Mouse (Mus musculus) heart, embryonic 11.5 days (tissue): Measurements from ENCODE around the gene Elp5. TPM values are rescaled to one million over a fixed set of nuclear protein-coding genes. Genes with fewer than 3 reads are reported as not detected.

Source experiments
- ATAC-seq: fragments of 200-750 bp; cut with Nextera tagmentation; replicated peaks from 2 replicates; pipeline ENCODE4 v1.8.0; 2017; ENCODE audit warnings: moderate library complexity; ENCODE audit not compliant: insufficient number of reproducible peaks, low FRiP score, low TSS enrichment
- H3K27ac ChIP-seq: fragments of 300-500 bp; sonication (generic); 2 replicates; pipeline ENCODE4 v1.5.1; 2014; ENCODE audit warnings: mild to moderate bottlenecking, low read depth, low read length
- H3K27me3 ChIP-seq: fragments of 300-500 bp; sonication (generic); 2 replicates; pipeline ENCODE4 v1.6.1; 2014; ENCODE audit warnings: mild to moderate bottlenecking, low read length, mixed read lengths; ENCODE audit not compliant: control insufficient read depth, insufficient read depth
- H3K36me3 ChIP-seq: fragments of 300-500 bp; sonication (generic); 2 replicates; pipeline ENCODE4 v1.6.1; 2014; ENCODE audit warnings: mild to moderate bottlenecking, low read length, moderate library complexity, mixed read lengths; ENCODE audit not compliant: control insufficient read depth, insufficient read depth
- H3K4me1 ChIP-seq: fragments of 300-500 bp; sonication (generic); 2 replicates; pipeline ENCODE4 v1.6.1; 2014; ENCODE audit warnings: low read length; ENCODE audit not compliant: control insufficient read depth, insufficient read depth
- H3K4me2 ChIP-seq: fragments of 300-500 bp; sonication (generic); 2 replicates; pipeline ENCODE4 v1.6.1; 2014; ENCODE audit warnings: mild to moderate bottlenecking, moderate library complexity
- H3K4me3 ChIP-seq: fragments of 300-500 bp; sonication (generic); 2 replicates; pipeline ENCODE4 v1.5.1; 2014; ENCODE audit warnings: low read depth, low read length
- H3K9ac ChIP-seq: fragments of 300-500 bp; sonication (generic); 2 replicates; pipeline ENCODE4 v1.6.1; 2014; ENCODE audit warnings: mild to moderate bottlenecking, low read depth, low read length, moderate library complexity
- H3K9me3 ChIP-seq: fragments of 300-500 bp; sonication (generic); replicated peaks from 2 replicates; pipeline ENCODE4 v1.6.1; 2016; ENCODE audit warnings: low read length; ENCODE audit not compliant: control insufficient read depth
- whole genome bisulfite sequencing: fragments of 180-500 bp; shearing (Covaris S2); extraction: QIAGEN DNeasy Blood & Tissue Kit; methylation state at CpG from one replicate; pipeline ENCODE4 v1.1.7; 2014; ENCODE audit not compliant: insufficient replicate concordance; 5-methylcytosine and 5-hydroxymethylcytosine counted together
- polyA plus RNA-seq: library from polyadenylated mRNA; unstranded; fragments of >200 nt; fragmentation: Nextera tagmentation; extraction: Ambion mirVana; gene quantifications from 2 replicates; pipeline ENCODE4 v1.2.1, GENCODE M21; 2014

Elp5 gene
- polyA plus RNA-seq, 1 experiment from 2014 or later, result 130 TPM

- no peak overlapping the region for H3K4me2 ChIP-seq
- no peaks in the 10 kb centered on the region for H3K9me3 ChIP-seq
- ATAC-seq, result no peak
- H3K4me3 ChIP-seq, result no peak overlapping the region
- 91% methylated on average over 27 of the region's 27 CpGs for WGBS
- no peak overlapping the region for H3K27ac ChIP-seq
- no peak overlapping the region for H3K9ac ChIP-seq
- peaks cover 26% of the 10 kb centered on the region for H3K4me1 ChIP-seq
- H3K27me3 ChIP-seq, result no peaks in the 10 kb centered on the region
- peaks cover 20% of the 10 kb centered on the region for H3K36me3 ChIP-seq
Measured at GRCm38 (mm10) chr11:69998567-69999491, 16.5 kb upstream of the Elp5 start.

- peak; percentile 74 for ATAC-seq
- H3K27me3 ChIP-seq, result no peaks in the 10 kb centered on the region
- H3K27ac ChIP-seq, result peak overlapping the region; percentile 99
- peak overlapping the region; percentile 59 for H3K4me2 ChIP-seq
- H3K4me3 ChIP-seq, result peak overlapping the region; percentile 88
- peaks cover 23% of the 10 kb centered on the region for H3K4me1 ChIP-seq
- no peaks in the 10 kb centered on the region for H3K9me3 ChIP-seq
- peaks cover 24% of the 10 kb centered on the region for H3K36me3 ChIP-seq
- under 1% methylated on average over 36 of the region's 44 CpGs for WGBS
- peak overlapping the region; percentile 97 for H3K9ac ChIP-seq
Measured at GRCm38 (mm10) chr11:69997070-69997509, 14.8 kb upstream of the Elp5 start.

GRCm38 (mm10) chr11:69996161-69997061 lies 14.1 kb upstream of the Elp5 start:
- ATAC-seq, result peak; percentile 6; the same call in 1 of the 2 replicates
- H3K9ac ChIP-seq, result peak overlapping the region; percentile 97
- H3K4me2 ChIP-seq, result peak overlapping the region; percentile 59
- peaks cover 24% of the 10 kb centered on the region for H3K36me3 ChIP-seq
- no peaks in the 10 kb centered on the region for H3K27me3 ChIP-seq
- H3K9me3 ChIP-seq, result no peaks in the 10 kb centered on the region
- H3K27ac ChIP-seq, result peak overlapping the region; percentile 99
- H3K4me1 ChIP-seq, result peaks cover 18% of the 10 kb centered on the region
- 1% methylated on average over 59 of the region's 66 CpGs for WGBS
- H3K4me3 ChIP-seq, result peak overlapping the region; percentile 88

GRCm38 (mm10) chr11:69995391-69995960 lies 13.2 kb upstream of the Elp5 start, which contains the start of gene Phf23:
TSS of gene Phf23 (plus strand) at chr11:69995777.
- Histone ChIP-seq H3K4me2 (peak within 1 kb of the TSS; percentile 59), H3K9ac (peak within 1 kb of the TSS; percentile 97), H3K4me3 (peak within 1 kb of the TSS; percentile 88), H3K4me1 (peaks cover 16% of the 10 kb centered on the region), H3K36me3 (peaks cover 24% of the 10 kb centered on the region), H3K27ac (peak within 1 kb of the TSS; percentile 99), H3K9me3 (no peaks in the 10 kb centered on the region), H3K27me3 (no peaks in the 10 kb centered on the region)
- WGBS, result under 1% methylated on average over 36 of the region's 36 CpGs
- peak; percentile 76 for ATAC-seq

GRCm38 (mm10) chr11:69994401-69995090 lies 12.2 kb upstream of the Elp5 start:
- Histone ChIP-seq H3K9ac (no peak overlapping the region), H3K4me2 (peak overlapping the region; percentile 52), H3K27me3 (no peaks in the 10 kb centered on the region), H3K4me1 (peaks cover 13% of the 10 kb centered on the region), H3K4me3 (no peak overlapping the region), H3K36me3 (peaks cover 22% of the 10 kb centered on the region), H3K27ac (peak overlapping the region; percentile 57; the same call in 1 of the 2 replicates), H3K9me3 (no peaks in the 10 kb centered on the region)
- ATAC-seq, result no peak
- WGBS, result 82% methylated on average over 11 of the region's 11 CpGs

GRCm38 (mm10) chr11:69992932-69993331 lies 10.6 kb upstream of the Elp5 start:
- ATAC-seq, result no peak
- peak overlapping the region; percentile 92; the same call in 1 of the 2 replicates for H3K9ac ChIP-seq
- peaks cover 13% of the 10 kb centered on the region for H3K4me1 ChIP-seq
- peak overlapping the region; percentile 84 for H3K4me2 ChIP-seq
- H3K36me3 ChIP-seq, result peaks cover 18% of the 10 kb centered on the region
- H3K4me3 ChIP-seq, result peak overlapping the region; percentile 87
- H3K27me3 ChIP-seq, result no peaks in the 10 kb centered on the region
- H3K9me3 ChIP-seq, result no peaks in the 10 kb centered on the region
- no peak overlapping the region for H3K27ac ChIP-seq
- WGBS, result 86% methylated on average over 3 of the region's 3 CpGs

GRCm38 (mm10) chr11:69992396-69992795 lies 10.1 kb upstream of the Elp5 start:
- 87% methylated on average over 10 of the region's 10 CpGs for WGBS
- H3K9ac ChIP-seq, result peak overlapping the region; percentile 92
- no peak overlapping the region for H3K27ac ChIP-seq
- H3K4me1 ChIP-seq, result peaks cover 9% of the 10 kb centered on the region
- no peaks in the 10 kb centered on the region for H3K27me3 ChIP-seq
- no peak for ATAC-seq
- H3K9me3 ChIP-seq, result no peaks in the 10 kb centered on the region
- peaks cover 16% of the 10 kb centered on the region for H3K36me3 ChIP-seq
- peak overlapping the region; percentile 87 for H3K4me3 ChIP-seq
- peak overlapping the region; percentile 84 for H3K4me2 ChIP-seq
